Mouse (Mus musculus) CH12.LX (cell line): ENCODE measurements at regions not wholly inside any gene's neighbourhood (a gene's known extent, or its start where the extent isn't known, plus 50 kb on each side); places are given as distances from the start of the nearest gene placed in this dataset.

Source experiments
- DNase-seq: peaks from one replicate; pipeline ENCODE4 v3.0.0-alpha.2; 2013; ENCODE audit errors: extremely low read depth
- H3K27ac ChIP-seq: 2 replicates; pipeline ENCODE4 v1.5.1; 2012; ENCODE audit warnings: low read depth, mild to moderate bottlenecking, control low read depth, moderate library complexity; ENCODE audit not compliant: insufficient read depth
- H3K27me3 ChIP-seq: replicated peaks from 2 replicates; pipeline ENCODE3; 2012; ENCODE audit warnings: inconsistent platforms
- H3K36me3 ChIP-seq, 2 experiments: replicated peaks in 1 of 2; 2 replicates each; pipeline versions ENCODE3 to v1.6.1; 2012; ENCODE audit warnings: inconsistent platforms in 1 of 2, low read length in 1 of 2, mild to moderate bottlenecking in 1 of 2, mixed read lengths in 1 of 2, moderate library complexity in 1 of 2; ENCODE audit not compliant: control insufficient read depth in 1 of 2, insufficient read depth in 1 of 2
- H3K4me1 ChIP-seq, 2 experiments: 2 replicates each; pipeline ENCODE4 v1.6.1; 2012; ENCODE audit warnings: inconsistent platforms in 1 of 2, moderate library complexity in 1 of 2; ENCODE audit not compliant: insufficient read depth in 2 of 2, control insufficient read depth in 1 of 2
- H3K4me2 ChIP-seq: 2 replicates; pipeline ENCODE4 v1.6.1; 2012; ENCODE audit warnings: low read depth, mild to moderate bottlenecking, control low read depth; ENCODE audit not compliant: poor library complexity, insufficient read depth, severe bottlenecking
- H3K4me3 ChIP-seq, 3 experiments: fragments of 150-350 bp in 1 of 3; sonication (generic) in 1 of 3; replicated peaks in 1 of 3; 2 replicates each; pipeline versions ENCODE3 to v1.5.1; 2011 to 2012; ENCODE audit warnings: low read depth in 2 of 3, low read length in 2 of 3, mild to moderate bottlenecking in 2 of 3, moderate library complexity in 2 of 3, control low read depth in 1 of 3, improper control_type of control experiment in 1 of 3, inconsistent platforms in 1 of 3, mixed read lengths in 1 of 3; ENCODE audit not compliant: poor library complexity in 1 of 3
- H3K79me2 ChIP-seq: replicated peaks from 2 replicates; pipeline ENCODE4 v1.6.1; 2012; ENCODE audit warnings: mild to moderate bottlenecking, moderate library complexity; ENCODE audit not compliant: control insufficient read depth, poor library complexity, insufficient read depth, severe bottlenecking; ENCODE audit errors: extremely low read depth
- H3K9ac ChIP-seq: 2 replicates; pipeline ENCODE4 v1.6.1; 2012; ENCODE audit warnings: low read depth, mild to moderate bottlenecking, control low read depth, moderate library complexity; ENCODE audit not compliant: insufficient read depth
- H3K9me3 ChIP-seq: replicated peaks from 2 replicates; pipeline ENCODE3; 2012; ENCODE audit warnings: low read length, inconsistent platforms, mixed read lengths
- BHLHE40 ChIP-seq: IDR thresholded peaks from 2 replicates; pipeline ENCODE4 v1.6.1; 2011; ENCODE audit warnings: mild to moderate bottlenecking, low read depth, low read length, improper control_type of control experiment
- CHD2 ChIP-seq: IDR thresholded peaks from 2 replicates; pipeline ENCODE4 v1.6.1; 2011; ENCODE audit warnings: low read length, improper control_type of control experiment
- CTCF ChIP-seq, 2 experiments: IDR thresholded peaks in 1 of 2; conservative IDR thresholded peaks in 1 of 2; 2 replicates each; pipeline ENCODE4 v1.5.1; 2011 to 2012; ENCODE audit warnings: low read depth in 2 of 2, low read length in 2 of 2, improper control_type of control experiment in 1 of 2, inconsistent platforms in 1 of 2, mild to moderate bottlenecking in 1 of 2, moderate library complexity in 1 of 2
- ETS1 ChIP-seq: conservative IDR thresholded peaks from 2 replicates; pipeline ENCODE4 v1.6.1; 2012; ENCODE audit warnings: low read depth, mild to moderate bottlenecking, inconsistent platforms, low read length, improper control_type of control experiment, moderate library complexity
- GABPA ChIP-seq: IDR thresholded peaks from 2 replicates; pipeline ENCODE4 v1.6.1; 2012; ENCODE audit warnings: low read depth, low read length, improper control_type of control experiment, inconsistent platforms; ENCODE audit not compliant: insufficient replicate concordance
- HCFC1 ChIP-seq: IDR thresholded peaks from 2 replicates; pipeline ENCODE4 v1.6.1; 2012; ENCODE audit warnings: low read depth, mild to moderate bottlenecking, inconsistent platforms, low read length, improper control_type of control experiment
- JUN ChIP-seq: IDR thresholded peaks from 2 replicates; pipeline ENCODE4 v1.6.1; 2011; ENCODE audit warnings: low read depth, mild to moderate bottlenecking, low read length, improper control_type of control experiment, moderate library complexity; ENCODE audit not compliant: insufficient read depth
- JUND ChIP-seq: conservative IDR thresholded peaks from 2 replicates; pipeline ENCODE4 v1.6.1; 2011; ENCODE audit warnings: low read depth, low read length, improper control_type of control experiment
- KAT2A ChIP-seq: IDR thresholded peaks from 2 replicates; pipeline ENCODE4 v1.6.1; 2012; ENCODE audit warnings: low read length, improper control_type of control experiment, inconsistent platforms; ENCODE audit not compliant: insufficient replicate concordance
- MAX ChIP-seq: IDR thresholded peaks from 2 replicates; pipeline ENCODE4 v1.6.1; 2011; ENCODE audit warnings: low read length, improper control_type of control experiment
- MEF2A ChIP-seq: IDR thresholded peaks from 2 replicates; pipeline ENCODE4 v1.6.1; 2014; ENCODE audit warnings: low read depth, mild to moderate bottlenecking, inconsistent platforms, low read length, improper control_type of control experiment, borderline replicate concordance
- MXI1 ChIP-seq: IDR thresholded peaks from 2 replicates; pipeline ENCODE4 v1.6.1; 2011; ENCODE audit warnings: mild to moderate bottlenecking, low read depth, low read length, improper control_type of control experiment
- MYC ChIP-seq: IDR thresholded peaks from 2 replicates; pipeline ENCODE4 v1.6.1; 2011; ENCODE audit warnings: low read depth, mild to moderate bottlenecking, improper control_type of control experiment, low read length
- NRF1 ChIP-seq: IDR thresholded peaks from 2 replicates; pipeline ENCODE4 v1.6.1; 2014; ENCODE audit warnings: low read depth, mild to moderate bottlenecking, inconsistent platforms, low read length, improper control_type of control experiment, moderate library complexity
- RAD21 ChIP-seq: IDR thresholded peaks from 2 replicates; pipeline ENCODE4 v1.6.1; 2011; ENCODE audit warnings: low read depth, mild to moderate bottlenecking, low read length, improper control_type of control experiment, moderate library complexity
- RCOR1 ChIP-seq: conservative IDR thresholded peaks from 2 replicates; pipeline ENCODE4 v1.6.1; 2012; ENCODE audit warnings: low read depth, mild to moderate bottlenecking, inconsistent platforms, low read length, improper control_type of control experiment
- SMC3 ChIP-seq: IDR thresholded peaks from 2 replicates; pipeline ENCODE4 v1.6.1; 2011; ENCODE audit warnings: low read depth, low read length, improper control_type of control experiment
- TBP ChIP-seq: conservative IDR thresholded peaks from 2 replicates; pipeline ENCODE4 v1.6.1; 2011; ENCODE audit warnings: low read depth, low read length, improper control_type of control experiment
- UBTF ChIP-seq: IDR thresholded peaks from 2 replicates; pipeline ENCODE4 v1.6.1; 2012; ENCODE audit warnings: low read depth, mild to moderate bottlenecking, inconsistent platforms, low read length, improper control_type of control experiment, moderate library complexity
- USF1 ChIP-seq: IDR thresholded peaks from 2 replicates; pipeline ENCODE4 v1.6.1; 2014; ENCODE audit warnings: low read depth, mild to moderate bottlenecking, inconsistent platforms, low read length, improper control_type of control experiment
- ZC3H11A ChIP-seq: IDR thresholded peaks from 2 replicates; pipeline ENCODE4 v1.6.1; 2012; ENCODE audit warnings: low read depth, mild to moderate bottlenecking, inconsistent platforms, low read length, improper control_type of control experiment
- ZKSCAN1 ChIP-seq: IDR thresholded peaks from 2 replicates; pipeline ENCODE4 v1.6.1; 2012; ENCODE audit warnings: low read depth, inconsistent platforms, low read length, improper control_type of control experiment, borderline replicate concordance
- ZNF384 ChIP-seq: IDR thresholded peaks from 2 replicates; pipeline ENCODE4 v1.6.1; 2012; ENCODE audit warnings: low read depth, low read length, improper control_type of control experiment, inconsistent platforms
- dilution Hi-C: fragments of 300-500 bp; cut with MboI; formaldehyde crosslinking; loops from 2 replicates; pipeline ENCODE4 v1.14.3; 2020; ENCODE audit warnings: low sequenced_read_pairs; ENCODE audit not compliant: extremely low pct_unique_long_range_greater_than_20kb, extremely low pct_ligation_motif_present
- in situ Hi-C: fragments of 300-500 bp; cut with MboI; formaldehyde crosslinking; loops from 3 replicates; pipeline ENCODE4 v1.14.3; 2019; ENCODE audit warnings: low sequenced_read_pairs, low pct_ligation_motif_present, low pct_unique_long_range_greater_than_20kb, mixed read lengths

GRCm38 (mm10) chr11:38618707-38619106 is 1382.9 kb upstream of the Tenm2 start:
- H3K4me2 ChIP-seq = no peak overlapping the region
- TF ChIP-seq HCFC1 (no peak), USF1 (no peak), ZC3H11A (no peak), ZKSCAN1 (no peak), ZNF384 (no peak), RCOR1 (no peak), CHD2 (no peak), CTCF (conservative IDR thresholded peaks at IDR 0.05 in 1 of 2, IDR thresholded peaks at IDR 0.05 in 1 of 2; ENCODE audit: low read depth in 2 of 2, low read length in 2 of 2) (no peak), MYC (no peak), JUND (no peak), NRF1 (no peak), BHLHE40 (no peak), KAT2A (no peak)
- TF ChIP-seq, all 38 proteins: peak for 0
- in situ Hi-C loops = no loop called here
- no peaks in the 10 kb centered on the region for H3K36me3 ChIP-seq
- DNase-seq = no peak
- H3K27ac ChIP-seq = no peak overlapping the region
- H3K27me3 ChIP-seq = no peaks in the 10 kb centered on the region
- no peaks in the 10 kb centered on the region for H3K79me2 ChIP-seq
- H3K9ac ChIP-seq = no peak overlapping the region
- H3K9me3 ChIP-seq = peaks cover 34% of the 10 kb centered on the region
- no peaks in the 10 kb centered on the region for H3K4me1 ChIP-seq
- dilution Hi-C loops = no loop called here
- H3K4me3 ChIP-seq = no peak overlapping the region

GRCm38 (mm10) chr11:38600971-38601370 is 1365.2 kb upstream of the Tenm2 start:
- peaks cover 18% of the 10 kb centered on the region for H3K9me3 ChIP-seq
- H3K27me3 ChIP-seq = no peaks in the 10 kb centered on the region
- dilution Hi-C loops = no loop called here
- no peak overlapping the region for H3K27ac ChIP-seq
- H3K4me3 ChIP-seq = no peak overlapping the region
- H3K4me1 ChIP-seq = no peaks in the 10 kb centered on the region
- in situ Hi-C loops = no loop called here
- no peak for DNase-seq
- no peak for TF ChIP-seq RAD21
- no peak for TF ChIP-seq ETS1
- TF ChIP-seq KAT2A = no peak
- TF ChIP-seq CHD2 = no peak
- TF ChIP-seq ZC3H11A = no peak
- TF ChIP-seq CTCF (conservative IDR thresholded peaks at IDR 0.05 in 1 of 2, IDR thresholded peaks at IDR 0.05 in 1 of 2; ENCODE audit: low read depth in 2 of 2, low read length in 2 of 2) = no peak
- no peak for TF ChIP-seq UBTF
- TF ChIP-seq MAX = no peak
- TF ChIP-seq MXI1 = no peak
- no peak for TF ChIP-seq JUN
- no peak for TF ChIP-seq MEF2A
- TF ChIP-seq RCOR1 = no peak
- no peak for TF ChIP-seq SMC3
- TF ChIP-seq TBP = no peak
- TF ChIP-seq GABPA = no peak
- TF ChIP-seq, all 38 proteins: peak for 0
- Histone ChIP-seq H3K4me2 (no peak overlapping the region), H3K79me2 (no peaks in the 10 kb centered on the region), H3K36me3 (no peaks in the 10 kb centered on the region), H3K9ac (no peak overlapping the region)
